Mouse (Mus musculus): ENCODE results near the gene Trip13.

The Trip13 gene

GRCm38 (mm10) chr13:73937321-73938176, at the start of gene Trip13, which contains the start of gene Brd9:
Trip13 (minus strand) TSS chr13:73937784.
Brd9 (plus strand) TSS chr13:73937811.
- DNase-seq, result peak; percentile 88 to 96

GRCm38 (mm10) chr13:73976935-73977334, 39.4 kb upstream of the Trip13 start:
- no peak for DNase-seq

GRCm38 (mm10) chr13:73974523-73974922, 36.9 kb upstream of the Trip13 start:
- no peak for DNase-seq

- peak; percentile 72 to 89 for DNase-seq
Measured at GRCm38 (mm10) chr13:73970545-73971448, 33.2 kb upstream of the Trip13 start.

GRCm38 (mm10) chr13:73963551-73963950, 26.0 kb upstream of the Trip13 start, which contains the start of gene Zdhhc11:
Zdhhc11 (plus strand) TSS chr13:73963851.
- no peak for DNase-seq

- no peak for DNase-seq
Measured at GRCm38 (mm10) chr13:73961177-73961576, 23.6 kb upstream of the Trip13 start.

DNA sequence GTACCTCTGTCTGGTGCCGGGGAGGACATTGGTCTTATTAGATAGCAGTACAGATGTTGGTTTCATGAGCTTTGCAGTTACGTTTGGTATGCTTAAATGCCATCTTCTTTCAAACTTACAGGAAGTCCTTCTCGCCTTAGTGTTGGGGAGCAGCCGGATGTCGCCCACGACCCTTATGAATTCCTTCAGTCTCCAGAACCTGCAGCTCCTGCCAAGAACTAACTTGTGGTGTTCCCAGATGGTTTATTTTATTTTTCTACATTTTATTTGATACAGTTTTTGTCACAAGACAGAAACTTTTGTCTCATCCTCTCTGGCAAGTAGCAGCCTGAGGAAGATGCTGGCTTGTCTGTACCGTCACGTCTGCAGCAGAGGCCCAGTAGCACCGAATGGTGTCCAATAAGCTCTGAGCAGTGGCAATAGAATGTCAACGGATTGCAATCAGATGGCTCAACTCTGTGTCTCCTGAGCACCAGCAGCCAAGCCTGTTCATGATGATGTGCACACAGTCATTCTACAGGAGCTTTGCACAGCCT, 22.6 kb upstream of the Trip13 start:
- DNase-seq, result no peak

DNA sequence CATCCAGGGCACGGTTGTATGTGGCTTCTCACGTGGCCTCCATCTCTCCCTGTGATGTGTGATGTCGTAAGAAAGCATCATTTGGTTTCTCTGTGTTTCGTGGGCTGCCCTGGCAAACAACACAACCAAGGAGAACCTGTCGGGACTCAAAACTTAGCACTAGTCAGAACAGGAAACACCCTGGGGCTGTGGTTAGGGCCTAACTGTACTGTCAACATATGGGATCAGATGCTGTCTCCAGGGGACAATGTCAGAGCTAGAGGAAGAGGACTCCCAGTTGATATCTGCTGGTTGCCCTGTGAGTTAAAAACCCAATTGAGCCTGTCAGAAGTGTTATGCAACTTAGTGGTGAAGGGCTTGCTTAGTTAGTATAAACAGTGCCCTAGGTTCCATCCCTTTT, 17.9 kb upstream of the Trip13 start:
- DNase-seq, result no peak

DNA sequence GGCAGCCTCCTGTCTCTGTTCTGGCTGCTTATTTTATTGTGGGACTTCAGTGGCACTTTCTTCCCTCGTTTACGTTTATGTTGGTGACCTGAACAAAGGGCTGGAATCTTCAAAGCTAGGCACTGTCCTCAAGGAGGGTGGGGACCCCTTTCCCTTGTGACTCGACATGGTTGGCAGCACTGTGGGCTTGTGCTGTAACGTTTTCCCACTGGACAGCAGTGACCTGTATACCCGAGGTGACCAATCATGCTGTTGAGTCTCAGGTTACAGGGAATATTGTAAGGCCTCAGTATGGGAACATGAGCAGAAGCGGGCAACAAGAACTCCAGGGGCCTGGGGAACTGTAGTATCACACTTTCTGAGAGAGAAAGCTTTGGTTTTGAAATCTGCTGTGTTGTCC, 17.1 kb upstream of the Trip13 start:
- no peak for DNase-seq

GRCm38 (mm10) chr13:73953551-73954130, 16.1 kb upstream of the Trip13 start:
- DNase-seq, result no peak

DNA sequence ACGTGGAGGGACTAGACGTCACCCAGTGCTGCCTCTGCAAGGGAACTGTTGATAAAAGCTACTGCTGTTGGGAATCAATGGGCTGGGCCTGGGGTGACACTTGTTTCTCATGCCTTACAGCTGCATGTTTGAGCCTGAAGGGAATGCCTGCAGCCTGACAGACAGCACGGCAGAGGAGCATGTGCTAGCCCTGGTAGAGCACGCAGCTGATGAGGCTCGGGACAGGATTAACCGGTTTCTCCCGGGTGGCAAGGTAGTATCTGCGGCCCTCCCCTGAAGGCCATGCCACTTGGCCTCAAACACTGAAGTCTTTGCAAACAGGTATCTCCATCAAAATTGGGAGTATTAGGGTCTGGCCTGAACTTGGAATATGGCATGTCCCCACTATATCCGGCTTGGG, 7.0 kb upstream of the Trip13 start:
- DNase-seq, result no peak

DNA sequence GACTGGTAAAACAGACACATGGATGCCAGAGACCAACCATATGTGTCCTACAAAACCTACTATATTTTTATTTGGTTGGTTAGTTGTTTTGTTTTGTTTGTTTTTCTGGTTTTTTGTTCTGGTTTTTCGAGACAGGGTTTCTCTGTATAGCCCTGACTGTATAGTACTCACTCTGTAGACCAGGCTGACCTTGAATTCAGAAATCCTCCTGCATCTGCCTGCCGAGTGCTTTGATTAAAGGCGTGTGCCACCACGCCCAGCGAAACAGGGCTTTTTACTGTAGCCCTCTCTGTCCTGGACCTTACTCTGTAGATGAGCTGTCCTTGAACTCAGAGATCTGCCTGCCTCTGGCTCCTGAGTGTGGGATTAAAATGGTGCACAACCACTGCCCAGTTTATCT, 1.5 kb upstream of the Trip13 start:
- DNase-seq, result no peak

DNA sequence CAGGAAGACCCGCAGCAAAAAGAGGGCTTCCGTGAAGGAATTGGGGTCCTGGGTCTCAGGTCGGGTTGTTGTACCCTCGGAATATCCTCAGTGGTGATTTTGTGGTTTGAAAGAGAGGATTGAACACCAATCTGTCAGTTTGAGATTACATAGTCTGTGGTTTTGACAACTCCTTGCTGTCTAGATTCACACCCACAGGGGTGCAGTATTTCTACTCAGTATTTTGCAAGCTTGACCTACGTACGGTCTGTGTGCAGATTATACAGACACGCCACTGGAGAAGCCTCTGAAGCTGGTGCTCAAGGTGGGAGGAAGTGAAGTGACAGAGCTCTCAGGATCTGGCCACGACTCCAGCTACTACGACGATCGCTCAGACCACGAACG, 585 bp upstream of the Trip13 start:
- DNase-seq, result no peak

GRCm38 (mm10) chr13:73936938-73937320, 655 bp downstream of the Trip13 start:
- DNase-seq, result no peak

- no peak for DNase-seq
Measured at GRCm38 (mm10) chr13:73932201-73932600, 5.4 kb downstream of the Trip13 start.

DNA sequence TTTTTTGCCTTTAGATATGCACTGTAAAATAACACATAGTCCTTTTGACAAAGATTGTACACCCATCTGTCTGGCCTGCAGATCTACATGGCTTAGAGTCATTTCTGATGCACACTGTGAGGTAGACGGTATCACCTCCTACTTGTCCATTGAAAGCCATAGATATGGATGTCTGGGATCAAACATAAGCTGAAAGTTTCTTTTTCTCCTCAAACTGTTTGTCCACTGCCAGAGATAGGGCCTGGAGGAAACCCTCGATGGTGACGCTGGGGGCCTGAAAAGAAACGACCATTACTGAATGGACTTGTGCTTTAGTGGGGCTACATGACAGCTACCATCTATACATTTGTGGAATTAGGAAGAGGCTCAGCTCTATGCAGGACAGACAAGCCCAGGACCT, 24.5 kb downstream of the Trip13 start:
- DNase-seq, result no peak

- peak; percentile 33 to 63 for DNase-seq
Measured at GRCm38 (mm10) chr13:73907683-73908412, 29.7 kb downstream of the Trip13 start.

DNA sequence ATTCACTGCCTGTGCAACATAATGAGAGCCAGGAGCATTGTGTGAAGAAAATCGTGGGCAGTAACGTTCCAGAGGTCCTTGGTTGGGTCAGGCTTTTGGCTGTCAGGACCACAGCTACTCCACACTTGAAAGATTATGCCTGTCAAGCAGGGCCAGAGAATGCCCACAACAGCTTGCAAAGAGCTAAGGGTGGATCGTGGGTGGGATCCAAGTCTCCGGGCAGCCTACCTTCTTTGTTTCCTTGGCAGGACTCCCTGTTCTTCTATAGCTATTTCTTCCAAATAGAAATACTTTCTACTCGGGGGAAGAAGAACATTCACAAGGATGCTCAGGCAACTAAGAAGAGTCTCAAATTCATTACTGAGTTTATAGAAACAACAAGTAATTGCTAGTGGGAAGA, 30.4 kb downstream of the Trip13 start:
- DNase-seq, result no peak

GRCm38 (mm10) chr13:73897561-73897960, 40.0 kb downstream of the Trip13 start:
- DNase-seq, result peak in 1 of 2 experiments; percentile 45

GRCm38 (mm10) chr13:73892493-73893178, 44.9 kb downstream of the Trip13 start:
- DNase-seq, result peak; percentile 54 to 60

DNA sequence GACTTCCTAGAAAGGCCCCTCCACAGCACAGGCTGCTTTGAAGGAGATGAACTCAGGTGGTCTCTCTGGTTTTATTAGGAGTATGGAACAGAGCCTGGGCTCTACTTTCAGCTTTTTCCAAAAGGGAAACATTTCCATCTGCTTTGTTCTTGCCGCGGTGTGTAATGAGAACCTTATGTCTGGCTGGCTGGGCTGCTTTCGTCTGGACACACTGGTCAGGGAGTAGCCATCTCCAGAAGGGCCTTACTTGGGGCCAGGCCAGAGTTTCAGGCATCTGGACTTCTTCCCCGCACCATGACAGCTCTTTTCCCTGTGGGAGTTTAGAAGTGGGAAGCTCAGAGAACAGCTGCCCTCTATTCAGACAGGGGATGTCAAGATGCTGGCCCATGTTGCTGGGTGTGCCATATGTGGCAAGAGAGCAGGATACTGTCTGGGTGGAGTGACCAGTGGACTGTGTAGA, 50.1 kb downstream of the Trip13 start:
- DNase-seq, result peak; percentile 41 to 53
